Mouse (Mus musculus) hindbrain, embryonic 16.5 days (tissue): ENCODE measurements at regions not wholly inside any gene's neighbourhood (a gene's known extent, or its start where the extent isn't known, plus 50 kb on each side); places are given as distances from the start of the nearest gene placed in this dataset.

Experiments
- ATAC-seq: fragments of 200-750 bp; cut with Nextera tagmentation; 2 replicates; pipeline ENCODE4 v1.8.0; 2017; ENCODE audit warnings: moderate TSS enrichment, moderate library complexity
- H3K27ac ChIP-seq: fragments of 300-500 bp; sonication (generic); 2 replicates; pipeline ENCODE4 v1.5.1; 2014; ENCODE audit warnings: low read depth, mild to moderate bottlenecking, control low read depth, low read length, moderate library complexity
- H3K27me3 ChIP-seq: fragments of 300-500 bp; sonication (generic); replicated peaks from 2 replicates; pipeline ENCODE4 v1.6.1; 2014; ENCODE audit warnings: low read length; ENCODE audit not compliant: control insufficient read depth, insufficient read depth
- H3K36me3 ChIP-seq: fragments of 300-500 bp; sonication (generic); 2 replicates; pipeline ENCODE4 v1.6.1; 2014; ENCODE audit warnings: mild to moderate bottlenecking, low read length, moderate library complexity, mixed read lengths; ENCODE audit not compliant: control insufficient read depth, insufficient read depth
- H3K4me1 ChIP-seq: fragments of 300-500 bp; sonication (generic); 2 replicates; pipeline ENCODE4 v1.6.1; 2014; ENCODE audit warnings: low read depth, low read length; ENCODE audit not compliant: control insufficient read depth, insufficient read depth
- H3K4me2 ChIP-seq: fragments of 300-500 bp; sonication (generic); 2 replicates; pipeline ENCODE4 v1.6.1; 2014; ENCODE audit warnings: mild to moderate bottlenecking, low read length, control low read depth, moderate library complexity
- H3K4me3 ChIP-seq: fragments of 300-500 bp; sonication (generic); 2 replicates; pipeline ENCODE4 v1.5.1; 2014; ENCODE audit warnings: mild to moderate bottlenecking, low read length, control low read depth, moderate library complexity
- H3K9ac ChIP-seq: fragments of 300-500 bp; sonication (generic); 2 replicates; pipeline ENCODE4 v1.6.1; 2014; ENCODE audit warnings: low read depth, mild to moderate bottlenecking, control low read depth, low read length, moderate library complexity
- H3K9me3 ChIP-seq: fragments of 300-500 bp; sonication (generic); 2 replicates; pipeline ENCODE4 v1.6.1; 2014; ENCODE audit warnings: mild to moderate bottlenecking, low read length, moderate library complexity; ENCODE audit not compliant: control insufficient read depth
- WGBS: fragments of 180-500 bp; shearing (Covaris S2); extraction: QIAGEN DNeasy Blood & Tissue Kit; methylation state at CpG from one replicate; pipeline ENCODE4 v1.1.7; 2014; 5-methylcytosine and 5-hydroxymethylcytosine counted together

DNA sequence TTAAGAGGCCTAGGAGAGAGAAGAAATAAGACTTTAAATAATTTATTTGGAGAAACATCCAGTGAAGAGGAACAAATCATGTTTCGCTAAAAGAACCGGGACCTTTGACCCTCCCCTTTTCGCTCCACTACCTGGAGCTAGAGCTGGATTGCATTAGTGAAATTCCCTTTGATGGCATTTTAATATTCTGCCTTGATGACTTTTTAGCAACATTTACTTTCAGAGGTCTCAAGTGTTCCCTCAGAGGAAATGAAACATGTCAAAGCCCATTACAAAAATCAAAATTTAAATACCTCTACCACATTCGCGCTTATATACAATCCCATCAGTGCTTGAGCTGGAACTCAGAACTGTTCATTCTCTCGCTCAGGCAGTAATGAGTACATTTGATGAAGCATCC, 297.0 kb upstream of the Gm10295 start:
- H3K4me3 ChIP-seq: no peak overlapping the region
- ATAC-seq: no peak
- no peak overlapping the region for H3K4me2 ChIP-seq
- 61% methylated on average over 6 of the region's 6 CpGs for WGBS
- H3K9ac ChIP-seq: no peak overlapping the region
- no peaks in the 10 kb centered on the region for H3K4me1 ChIP-seq
- no peaks in the 10 kb centered on the region for H3K9me3 ChIP-seq
- no peak overlapping the region for H3K27ac ChIP-seq
- no peaks in the 10 kb centered on the region for H3K27me3 ChIP-seq
- no peaks in the 10 kb centered on the region for H3K36me3 ChIP-seq

DNA sequence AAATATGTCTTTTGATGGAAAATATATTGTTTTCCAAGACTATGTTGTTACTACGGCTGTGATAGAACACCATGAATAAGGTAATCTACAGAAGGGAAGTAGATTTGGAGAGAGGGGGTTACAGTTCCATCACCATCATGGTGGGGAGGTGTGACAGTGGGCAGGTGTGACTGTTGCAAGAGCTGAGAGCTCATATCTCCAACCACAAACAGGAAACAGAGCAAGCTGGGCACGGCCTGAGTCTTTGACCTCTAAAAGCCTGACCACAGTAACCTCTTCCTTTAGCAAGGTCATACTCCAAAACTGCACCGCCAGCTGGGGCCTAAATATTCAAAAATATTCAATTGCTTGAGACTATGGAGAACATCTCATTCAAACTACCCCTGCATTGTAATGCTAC, 295.7 kb upstream of the Gm10295 start:
- H3K36me3 ChIP-seq: no peaks in the 10 kb centered on the region
- no peak overlapping the region for H3K9ac ChIP-seq
- no peak for ATAC-seq
- no peaks in the 10 kb centered on the region for H3K9me3 ChIP-seq
- no peaks in the 10 kb centered on the region for H3K27me3 ChIP-seq
- H3K4me2 ChIP-seq: no peak overlapping the region
- WGBS: 91% methylated on average over 3 of the region's 3 CpGs
- H3K4me3 ChIP-seq: no peak overlapping the region
- no peaks in the 10 kb centered on the region for H3K4me1 ChIP-seq
- no peak overlapping the region for H3K27ac ChIP-seq

DNA sequence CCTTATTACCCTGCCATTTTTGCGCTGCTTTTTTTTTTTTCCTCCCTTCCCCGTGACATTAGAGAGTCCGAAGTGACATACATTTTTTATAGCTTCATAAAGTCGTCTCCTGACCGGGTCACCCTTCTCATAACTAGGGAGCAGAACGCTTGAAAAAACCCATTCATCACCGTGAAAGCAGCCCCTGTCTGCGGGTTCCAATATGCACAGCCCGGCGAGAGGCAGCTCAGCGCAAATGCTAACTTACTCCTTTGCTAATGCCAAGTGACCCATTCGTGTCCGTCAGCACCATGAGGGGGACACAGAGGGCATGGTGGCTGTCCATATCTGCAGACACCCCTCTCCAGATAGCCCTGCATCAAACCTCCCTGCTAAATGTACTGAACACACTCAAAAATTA, 271.8 kb upstream of the Gm10295 start:
- Histone ChIP-seq H3K36me3 (no peaks in the 10 kb centered on the region), H3K27me3 (no peaks in the 10 kb centered on the region), H3K4me1 (peaks cover 4% of the 10 kb centered on the region), H3K27ac (no peak overlapping the region), H3K9me3 (no peaks in the 10 kb centered on the region), H3K4me3 (peak overlapping the region; percentile 33), H3K9ac (peak overlapping the region; percentile 54), H3K4me2 (peak overlapping the region; percentile 53)
- 13% methylated on average over 13 of the region's 13 CpGs for WGBS
- peak; percentile 60 for ATAC-seq

DNA sequence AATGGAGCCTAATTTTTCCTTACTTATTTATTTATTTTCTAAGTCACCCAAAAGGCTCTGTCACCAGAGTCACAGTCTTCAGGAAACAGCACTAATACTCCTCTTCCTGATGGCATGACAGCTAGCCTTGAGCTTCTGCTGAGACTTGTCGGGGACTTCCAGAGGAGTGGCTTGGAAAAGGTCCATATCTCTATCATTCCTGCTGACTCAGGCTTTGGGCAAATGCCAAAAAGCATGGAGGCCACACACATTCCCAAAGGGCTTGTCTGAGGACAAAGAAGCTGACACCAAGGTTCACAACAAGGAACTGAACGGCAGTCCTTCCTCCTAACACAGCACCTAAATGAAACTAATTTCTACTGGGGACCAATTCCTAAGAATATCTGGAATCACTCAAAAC, 251.9 kb upstream of the Gm10295 start:
- no peak for ATAC-seq
- WGBS: 35% methylated on average over 2 of the region's 2 CpGs

DNA sequence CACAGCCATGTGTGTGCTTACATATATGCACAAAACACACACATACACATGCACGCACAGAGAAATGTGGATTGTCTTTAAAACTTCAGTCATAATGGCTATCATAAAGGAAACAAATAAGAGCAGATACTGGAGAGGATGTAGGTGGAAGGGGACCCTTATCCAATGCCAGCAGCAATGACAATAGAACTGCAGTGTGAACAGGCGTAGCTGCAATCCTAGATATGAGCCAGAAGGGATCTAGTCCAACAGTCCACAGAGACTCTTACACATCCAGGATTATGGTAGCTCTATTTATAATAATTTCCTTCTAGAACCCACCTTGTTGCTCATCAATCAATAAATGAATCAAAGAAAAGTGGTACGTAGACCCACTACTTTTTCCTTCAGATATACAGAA, 245.5 kb upstream of the Gm10295 start:
- no peaks in the 10 kb centered on the region for H3K27me3 ChIP-seq
- WGBS: 95% methylated on average over 3 of the region's 3 CpGs
- no peak overlapping the region for H3K4me3 ChIP-seq
- no peak overlapping the region for H3K27ac ChIP-seq
- H3K9me3 ChIP-seq: no peaks in the 10 kb centered on the region
- H3K9ac ChIP-seq: no peak overlapping the region
- H3K4me1 ChIP-seq: no peaks in the 10 kb centered on the region
- no peaks in the 10 kb centered on the region for H3K36me3 ChIP-seq
- ATAC-seq: no peak
- H3K4me2 ChIP-seq: no peak overlapping the region

More for the DNA sequence above, 251.9 kb upstream of the Gm10295 start:
- H3K9me3 ChIP-seq: no peaks in the 10 kb centered on the region
- H3K4me1 ChIP-seq: no peaks in the 10 kb centered on the region
- no peaks in the 10 kb centered on the region for H3K27me3 ChIP-seq
- H3K4me2 ChIP-seq: no peak overlapping the region
- no peak overlapping the region for H3K4me3 ChIP-seq
- no peak overlapping the region for H3K27ac ChIP-seq
- no peaks in the 10 kb centered on the region for H3K36me3 ChIP-seq
- no peak overlapping the region for H3K9ac ChIP-seq

DNA sequence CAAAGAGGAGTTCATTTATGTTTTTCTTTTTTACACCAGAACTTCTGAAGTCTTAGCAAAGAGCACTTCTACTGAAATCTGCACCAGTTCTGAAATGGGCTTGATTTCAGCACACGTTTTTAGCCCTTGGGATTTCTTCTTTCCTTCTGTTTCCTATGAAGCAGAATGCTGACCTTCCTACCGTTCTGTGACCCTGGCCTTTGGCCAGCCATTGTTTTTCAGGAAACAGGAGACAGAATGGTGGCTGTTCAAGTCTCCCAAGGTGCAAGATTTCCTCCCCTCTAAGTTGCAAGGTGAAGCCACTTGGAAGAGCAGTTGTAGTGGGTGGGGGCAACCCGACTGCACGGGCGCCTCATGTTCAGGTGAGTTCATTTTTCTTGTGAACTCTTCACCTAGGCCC, 236.3 kb upstream of the Gm10295 start:
- no peaks in the 10 kb centered on the region for H3K9me3 ChIP-seq
- H3K27ac ChIP-seq: no peak overlapping the region
- no peaks in the 10 kb centered on the region for H3K36me3 ChIP-seq
- H3K4me2 ChIP-seq: no peak overlapping the region
- H3K4me1 ChIP-seq: no peaks in the 10 kb centered on the region
- H3K27me3 ChIP-seq: no peaks in the 10 kb centered on the region
- WGBS: 83% methylated on average over 5 of the region's 5 CpGs
- no peak overlapping the region for H3K9ac ChIP-seq
- ATAC-seq: no peak
- H3K4me3 ChIP-seq: no peak overlapping the region

DNA sequence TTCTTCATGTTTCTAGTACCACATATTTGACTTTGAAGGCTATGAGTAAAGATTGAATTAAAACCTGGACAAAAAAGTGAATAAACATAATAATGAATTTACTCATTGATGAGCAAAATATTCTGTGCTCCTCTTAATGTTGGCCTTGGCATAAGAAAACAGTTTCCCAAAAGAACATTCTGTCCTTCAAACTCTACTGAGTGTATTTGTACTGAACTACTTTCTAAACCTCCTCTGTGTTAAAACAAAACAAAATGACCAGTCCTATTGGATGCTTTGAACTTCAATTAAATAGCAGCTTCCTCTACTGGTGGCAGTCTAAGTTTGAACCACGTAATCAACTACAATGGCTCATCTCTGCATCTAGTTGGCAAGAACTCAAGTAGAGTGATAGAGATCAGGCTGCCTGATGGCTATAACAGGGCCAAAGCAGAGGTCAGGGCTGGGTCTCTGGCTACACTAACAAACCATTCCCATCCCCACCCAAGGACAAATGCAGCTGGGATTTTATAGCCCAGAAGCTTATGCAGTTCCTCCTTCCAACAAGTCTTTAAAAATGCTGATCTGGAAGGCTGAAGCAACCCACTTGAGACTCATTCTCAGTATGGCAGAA, 232.3 kb upstream of the Gm10295 start:
- Histone ChIP-seq H3K4me3 (no peak overlapping the region), H3K9ac (no peak overlapping the region), H3K27ac (no peak overlapping the region), H3K9me3 (no peaks in the 10 kb centered on the region), H3K4me1 (no peaks in the 10 kb centered on the region), H3K27me3 (no peaks in the 10 kb centered on the region), H3K4me2 (no peak overlapping the region), H3K36me3 (no peaks in the 10 kb centered on the region)
- 29% methylated on average over 1 of the region's 1 CpGs for WGBS
- no peak for ATAC-seq

DNA sequence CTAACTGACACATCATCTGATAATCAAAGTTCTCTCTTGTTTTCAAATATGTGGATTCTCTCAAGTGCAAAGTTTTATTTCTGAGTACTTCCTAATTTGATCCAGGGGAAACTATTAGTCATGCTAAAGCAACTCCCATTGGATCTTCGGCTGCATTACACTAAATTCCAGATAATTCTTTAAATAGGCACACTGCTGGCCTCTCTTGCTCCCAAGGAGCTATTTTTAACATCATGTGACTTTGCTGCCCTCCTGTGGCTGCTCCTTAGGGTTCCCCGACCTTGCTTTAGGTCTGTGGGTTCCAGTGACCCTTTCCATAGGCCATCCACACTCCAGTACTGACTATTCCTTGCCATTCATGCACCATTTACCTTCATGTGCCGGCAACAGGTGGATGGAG, 230.5 kb upstream of the Gm10295 start:
- Histone ChIP-seq H3K4me1 (no peaks in the 10 kb centered on the region), H3K27ac (no peak overlapping the region), H3K4me3 (no peak overlapping the region), H3K27me3 (no peaks in the 10 kb centered on the region), H3K36me3 (no peaks in the 10 kb centered on the region), H3K9ac (no peak overlapping the region), H3K4me2 (no peak overlapping the region), H3K9me3 (no peaks in the 10 kb centered on the region)
- 35% methylated on average over 3 of the region's 3 CpGs for WGBS
- ATAC-seq: no peak

DNA sequence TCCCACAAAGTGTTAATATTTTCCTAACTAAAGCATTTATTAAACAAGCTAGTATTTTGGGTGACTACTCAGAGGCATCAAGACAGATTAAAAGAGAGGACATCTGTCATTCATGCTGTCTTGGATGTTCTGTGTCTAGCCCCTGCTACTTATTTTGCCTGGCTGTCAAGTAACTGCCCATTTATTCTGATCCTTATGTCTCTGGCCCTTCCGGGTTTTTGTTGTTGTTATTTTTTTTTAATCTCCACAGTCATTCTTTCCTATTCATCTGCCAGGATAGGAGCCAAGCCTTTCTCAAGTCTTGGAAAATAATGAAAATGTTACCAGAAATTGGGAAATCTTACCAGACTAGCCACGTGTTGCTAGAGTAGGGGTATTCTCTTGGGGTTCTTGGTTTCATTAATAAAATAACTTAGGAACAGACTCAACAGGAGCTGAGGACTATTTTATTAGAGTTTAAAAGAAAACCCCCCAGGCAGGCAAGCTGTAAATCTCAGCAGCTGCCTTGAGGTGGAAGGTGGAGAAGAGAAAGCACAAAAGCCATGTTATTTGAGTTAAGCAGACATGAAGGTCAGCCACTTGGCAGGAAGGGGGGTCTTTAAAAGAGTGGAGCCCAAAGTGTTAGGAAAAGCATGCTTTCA, 209.1 kb upstream of the Gm10295 start:
- no peaks in the 10 kb centered on the region for H3K4me1 ChIP-seq
- no peaks in the 10 kb centered on the region for H3K36me3 ChIP-seq
- 55% methylated on average over 2 of the region's 2 CpGs for WGBS
- H3K9ac ChIP-seq: no peak overlapping the region
- ATAC-seq: no peak
- H3K4me3 ChIP-seq: no peak overlapping the region
- no peaks in the 10 kb centered on the region for H3K9me3 ChIP-seq
- no peak overlapping the region for H3K4me2 ChIP-seq
- no peak overlapping the region for H3K27ac ChIP-seq
- no peaks in the 10 kb centered on the region; the same call in 1 of the 2 replicates for H3K27me3 ChIP-seq
